Mouse (Mus musculus): Measurements from ENCODE around the gene Snta1.

Snta1 gene

DNA sequence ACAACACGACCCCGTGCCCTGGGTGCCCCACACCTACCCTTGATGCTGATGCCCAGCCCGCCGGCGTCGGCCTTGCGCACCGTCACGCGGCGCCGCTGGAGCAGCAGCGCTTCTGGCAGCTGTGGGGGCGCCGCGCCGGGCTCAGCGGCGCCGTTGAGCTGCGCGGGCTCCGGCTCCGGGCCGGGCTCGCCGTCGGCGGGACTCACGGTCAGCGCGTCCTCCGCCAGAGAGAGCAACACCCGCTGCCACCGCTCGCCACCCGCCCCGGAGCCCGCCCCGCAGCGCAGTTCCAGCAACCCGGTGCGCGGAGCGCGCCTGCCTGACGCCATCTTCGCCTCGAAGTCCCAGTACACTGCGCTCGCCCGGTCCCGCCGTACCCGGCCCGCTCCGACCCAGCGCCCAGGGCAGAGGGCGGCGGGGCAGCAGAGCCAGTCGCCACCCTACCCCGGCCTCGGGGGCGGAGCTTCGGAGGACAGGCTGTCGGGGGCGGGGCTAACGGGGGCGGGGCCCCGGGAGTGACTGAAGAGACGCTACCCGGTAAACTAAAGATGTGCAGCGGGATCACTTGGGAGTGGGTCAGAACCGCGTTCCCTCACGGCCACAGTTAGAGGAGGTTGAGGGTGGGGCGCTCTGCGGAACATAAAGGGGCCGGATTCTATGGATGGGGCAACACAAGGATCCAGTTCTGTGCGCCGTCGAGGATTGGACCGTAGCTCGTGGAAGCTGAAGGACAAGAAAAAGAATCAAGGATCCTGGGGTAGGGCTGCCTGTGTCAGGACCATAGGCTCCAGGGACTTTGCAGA lies at the start of gene Snta1:
Snta1 (minus strand) TSS at position 457 of the 803 bp plus-strand sequence.
- in situ Hi-C loops (cut with MboI; ENCODE audit: low sequenced_read_pairs), result no loop called here

DNA sequence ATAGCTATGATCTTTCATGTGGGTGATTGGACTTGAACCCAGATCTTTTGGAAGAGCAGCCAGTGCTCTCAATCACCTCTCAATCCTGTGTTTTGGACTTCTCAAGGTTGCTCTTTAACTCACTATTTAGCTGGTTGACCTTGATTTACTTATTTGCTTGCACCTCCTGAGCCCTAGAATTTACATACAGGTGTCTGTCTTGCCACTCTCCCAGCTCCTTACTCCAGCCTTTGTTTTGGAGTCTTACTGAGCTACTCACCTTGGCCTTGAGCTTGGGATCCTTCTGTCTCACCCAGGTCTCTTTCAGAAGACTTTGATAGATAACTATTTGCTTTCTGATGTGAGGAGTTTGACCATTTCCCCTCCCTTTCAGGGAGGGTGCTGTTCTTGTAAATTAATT lies 48.7 kb upstream of the Snta1 start:
- in situ Hi-C loops (cut with MboI; ENCODE audit: low sequenced_read_pairs), result no loop called here

DNA sequence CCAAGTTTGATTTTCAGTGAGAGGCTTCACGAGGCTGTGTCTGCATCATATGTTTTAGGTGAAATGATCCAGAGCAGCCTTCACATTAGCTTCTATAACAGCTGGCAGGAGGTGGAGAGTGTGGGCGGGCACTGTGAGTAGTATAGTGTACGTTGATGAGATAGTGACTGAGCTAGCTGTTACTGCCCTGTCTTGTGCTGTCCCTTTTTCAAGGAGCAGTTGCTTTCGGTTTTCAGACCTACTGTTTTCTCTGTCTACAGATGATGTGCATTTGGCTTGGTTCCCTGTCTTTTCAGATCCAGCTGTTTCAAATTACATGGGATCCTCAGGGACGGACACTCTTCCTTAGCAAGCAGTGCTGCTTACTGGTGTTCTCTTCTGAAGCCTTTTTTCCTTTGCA lies 47.9 kb upstream of the Snta1 start:
- in situ Hi-C loops (cut with MboI; ENCODE audit: low sequenced_read_pairs), result no loop called here

DNA sequence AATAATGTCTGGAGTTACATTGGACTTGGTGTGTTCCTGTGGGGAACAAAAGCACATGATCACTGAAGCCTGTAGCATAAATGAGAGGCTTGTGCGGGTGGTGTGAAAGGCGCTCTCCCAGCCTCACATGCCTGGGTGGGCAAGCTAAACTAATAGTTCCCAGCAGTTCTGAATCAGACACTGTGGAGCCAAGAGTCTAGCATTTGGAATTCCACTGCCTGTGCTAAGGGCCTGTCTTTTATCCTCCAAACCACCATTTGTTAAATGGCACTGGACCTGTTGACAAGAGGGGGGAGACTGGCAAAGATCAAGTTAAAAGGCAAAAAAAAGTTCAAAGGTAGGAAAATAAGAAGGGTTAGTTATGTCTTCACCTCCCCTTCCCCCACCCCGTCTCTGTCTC lies 46.7 kb upstream of the Snta1 start:
- in situ Hi-C loops (cut with MboI; ENCODE audit: low sequenced_read_pairs), result no loop called here

DNA sequence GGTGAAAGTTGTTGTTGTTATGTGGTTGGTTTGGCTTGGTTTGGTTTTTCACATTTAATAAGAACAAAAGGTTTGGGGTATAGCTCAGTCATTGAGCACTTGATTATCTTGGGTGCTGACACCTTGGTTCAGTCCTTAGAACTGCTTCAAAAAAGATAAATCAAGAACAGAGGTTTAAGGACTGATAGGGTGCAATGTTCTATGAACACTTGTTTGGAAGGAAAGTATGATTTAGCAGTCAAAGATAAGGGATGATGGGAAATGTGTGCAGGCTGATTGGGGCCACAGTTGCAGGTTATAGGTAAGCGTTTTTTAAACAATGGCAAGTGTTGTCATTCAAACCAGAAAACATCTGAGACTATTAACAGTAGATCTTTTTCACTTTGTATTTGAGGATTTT lies 46.2 kb upstream of the Snta1 start:
- in situ Hi-C loops (cut with MboI; ENCODE audit: low sequenced_read_pairs), result no loop called here

DNA sequence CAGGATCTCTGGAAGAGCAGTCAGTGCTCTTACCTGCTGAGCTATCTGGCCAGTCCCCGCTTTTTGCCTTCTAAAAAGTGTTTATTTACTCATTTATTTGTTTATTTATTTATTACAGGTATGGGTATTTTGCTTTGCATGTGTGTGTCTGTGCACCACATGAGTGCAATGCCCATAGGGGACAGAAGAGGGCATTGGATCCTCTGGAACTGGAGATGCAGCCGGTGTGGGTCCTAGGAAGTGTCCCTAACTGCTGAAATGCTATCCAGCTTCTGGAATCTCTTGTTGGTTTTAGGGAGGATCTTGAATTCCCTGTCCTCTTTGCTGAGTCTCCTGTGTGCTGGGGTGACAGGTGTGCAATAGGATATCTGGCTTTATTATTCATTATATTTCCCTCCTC lies 45.1 kb upstream of the Snta1 start:
- in situ Hi-C loops (cut with MboI; ENCODE audit: low sequenced_read_pairs), result no loop called here

DNA sequence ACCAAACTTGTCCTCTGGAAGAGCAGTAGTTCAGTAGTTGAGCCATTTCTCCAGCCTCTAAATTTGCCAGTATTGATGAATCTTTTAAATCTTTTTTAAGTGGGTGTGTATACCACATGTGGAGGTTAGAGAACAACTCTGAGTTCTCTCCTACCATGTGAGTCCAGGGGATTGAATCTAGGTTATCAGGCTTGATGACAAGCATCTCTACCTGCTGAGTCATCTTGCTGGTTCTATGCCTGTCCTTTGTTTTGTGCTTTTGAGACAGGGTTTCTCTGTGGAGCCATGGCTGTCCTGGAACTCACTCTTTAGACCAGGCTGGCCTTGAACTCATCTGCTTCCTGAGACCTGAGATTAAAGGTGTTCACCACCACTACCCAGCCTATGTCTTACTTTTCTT lies 40.7 kb upstream of the Snta1 start:
- in situ Hi-C loops (cut with MboI; ENCODE audit: low sequenced_read_pairs), result no loop called here

DNA sequence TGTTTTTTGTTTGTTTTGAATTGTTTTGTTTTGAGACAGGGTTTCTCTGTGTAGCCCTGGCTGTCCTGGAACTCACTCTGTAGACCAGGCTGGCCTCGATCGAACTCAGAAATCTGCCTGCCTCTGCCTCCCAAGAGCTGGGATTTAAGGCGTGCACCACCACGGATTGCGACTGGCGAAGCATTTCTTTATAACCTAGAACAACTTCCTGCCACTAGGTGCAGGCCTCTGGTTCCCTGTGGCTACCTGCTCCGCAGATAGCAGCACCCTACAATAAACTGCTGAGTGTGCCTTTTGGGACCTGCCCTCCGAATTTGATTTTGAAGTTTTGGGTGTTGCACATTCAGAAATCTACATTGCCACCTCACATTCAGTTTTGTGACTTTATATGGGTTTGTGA lies 39.9 kb upstream of the Snta1 start:
- in situ Hi-C loops (cut with MboI; ENCODE audit: low sequenced_read_pairs), result no loop called here

DNA sequence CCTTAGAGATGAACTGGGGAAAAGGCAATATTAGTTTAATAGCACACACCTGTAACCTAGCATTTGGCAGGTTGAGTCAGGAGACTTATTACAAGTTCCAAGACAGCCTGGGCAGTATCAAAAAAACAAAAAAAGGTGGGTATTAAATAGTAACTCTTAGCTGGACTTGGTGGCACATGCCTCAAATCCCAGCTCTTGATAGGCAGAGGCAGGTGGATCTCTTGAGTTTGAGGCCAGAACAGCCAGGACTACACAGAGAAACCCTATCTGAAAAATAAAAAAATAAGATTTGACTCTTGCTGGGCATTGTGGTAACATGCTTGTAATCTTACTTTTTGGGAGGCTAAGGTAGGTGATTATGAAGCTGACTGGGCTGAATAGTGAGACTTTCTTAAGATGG lies 32.6 kb upstream of the Snta1 start:
- in situ Hi-C loops (cut with MboI; ENCODE audit: low sequenced_read_pairs), result no loop called here

DNA sequence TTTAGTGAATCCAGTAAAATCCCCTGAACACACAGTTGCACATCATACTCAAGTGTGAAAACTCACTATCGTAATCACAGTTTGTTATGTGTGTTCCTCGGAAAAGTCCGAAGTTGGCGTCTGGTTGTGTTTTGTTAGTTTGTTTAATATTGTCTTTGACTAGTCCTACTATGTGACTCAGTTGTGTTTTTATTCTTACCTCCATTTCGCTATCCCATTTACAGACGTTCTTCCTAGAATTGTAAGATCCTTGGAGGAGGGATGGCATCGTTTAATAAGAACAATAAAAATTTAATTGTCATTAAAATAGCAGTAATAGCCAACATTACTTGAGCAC lies 29.3 kb upstream of the Snta1 start:
- in situ Hi-C loops (cut with MboI; ENCODE audit: low sequenced_read_pairs), result no loop called here

DNA sequence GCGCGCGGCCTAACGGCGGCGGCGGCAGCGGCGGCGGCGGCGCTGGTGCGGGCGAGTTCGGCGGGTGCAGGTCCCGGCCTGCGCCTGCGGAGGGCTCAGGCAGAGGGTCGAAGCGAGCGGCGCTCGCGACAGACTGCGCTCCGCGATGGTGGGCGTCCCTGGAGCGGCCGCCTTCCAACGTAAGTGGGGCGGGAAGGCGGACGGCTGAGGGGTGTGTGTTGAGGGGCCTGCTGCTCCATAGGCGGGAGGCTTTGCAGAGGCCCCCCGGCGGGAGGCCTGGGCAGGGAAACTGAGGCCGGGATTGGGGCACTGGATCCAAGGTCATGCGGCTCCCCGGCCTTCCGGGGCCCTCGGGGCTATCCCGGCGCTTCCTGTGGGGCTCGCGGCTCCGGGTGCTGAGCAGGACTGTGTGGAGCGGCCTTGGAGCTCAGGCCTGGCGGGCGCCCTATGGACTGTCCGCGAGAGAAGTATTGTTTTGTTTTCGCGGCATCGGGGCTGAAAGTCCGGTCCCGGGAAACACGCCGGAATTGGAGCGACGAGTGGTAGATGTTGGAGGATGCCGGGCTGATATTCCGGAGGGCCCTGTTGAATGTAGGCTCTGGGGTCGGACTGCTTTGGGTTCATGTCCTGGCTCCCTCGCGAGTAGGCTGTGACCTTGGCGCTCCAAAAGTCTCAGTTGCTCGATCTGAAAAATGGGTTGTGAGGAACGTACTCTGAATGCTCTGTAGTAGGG lies 28.7 kb upstream of the Snta1 start, which contains the start of gene Cbfa2t2:
Cbfa2t2 (plus strand) TSS at position 24 of the 733 bp plus-strand sequence.
- in situ Hi-C loops (cut with MboI; ENCODE audit: low sequenced_read_pairs), result no loop called here

DNA sequence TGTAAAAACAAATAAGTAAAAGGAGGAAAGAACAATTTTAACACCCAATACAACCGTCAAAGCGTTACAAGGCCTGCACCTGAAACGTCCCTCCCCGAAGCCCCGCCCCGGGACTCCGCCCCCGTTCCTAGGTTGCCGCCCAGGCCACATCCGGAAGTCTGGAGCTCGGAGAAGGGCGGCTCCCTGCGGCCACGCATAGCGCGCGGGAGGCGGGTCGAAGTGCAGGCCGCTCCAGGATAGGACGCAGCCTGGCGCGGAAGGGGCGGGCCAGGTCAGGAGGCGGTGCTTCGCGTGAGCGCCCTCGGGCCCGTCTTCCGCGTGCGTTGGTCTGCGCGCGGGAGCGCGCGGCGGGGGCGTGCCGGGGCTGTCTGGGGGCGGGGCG lies 28.2 kb upstream of the Snta1 start:
- in situ Hi-C loops (cut with MboI; ENCODE audit: low sequenced_read_pairs), result no loop called here

DNA sequence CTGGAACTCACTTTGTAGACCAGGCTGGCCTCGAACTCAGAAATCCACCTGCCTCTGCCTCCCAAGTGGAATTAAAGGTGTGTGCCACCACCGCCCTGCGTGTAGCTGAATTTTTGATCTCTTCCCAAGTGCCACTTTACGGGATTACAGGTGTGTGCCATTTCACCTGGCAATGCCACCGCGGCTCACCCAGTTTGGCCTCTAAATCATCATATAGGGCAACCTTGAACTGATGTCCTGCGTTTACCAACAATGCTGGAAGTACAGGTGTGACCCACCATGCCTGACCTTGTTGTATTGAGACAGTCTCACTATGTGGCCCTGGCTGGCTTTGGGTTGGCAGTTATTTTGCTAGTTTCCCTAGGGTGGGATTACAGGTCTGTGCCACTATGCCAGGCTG lies 26.8 kb upstream of the Snta1 start:
- in situ Hi-C loops (cut with MboI; ENCODE audit: low sequenced_read_pairs), result no loop called here

DNA sequence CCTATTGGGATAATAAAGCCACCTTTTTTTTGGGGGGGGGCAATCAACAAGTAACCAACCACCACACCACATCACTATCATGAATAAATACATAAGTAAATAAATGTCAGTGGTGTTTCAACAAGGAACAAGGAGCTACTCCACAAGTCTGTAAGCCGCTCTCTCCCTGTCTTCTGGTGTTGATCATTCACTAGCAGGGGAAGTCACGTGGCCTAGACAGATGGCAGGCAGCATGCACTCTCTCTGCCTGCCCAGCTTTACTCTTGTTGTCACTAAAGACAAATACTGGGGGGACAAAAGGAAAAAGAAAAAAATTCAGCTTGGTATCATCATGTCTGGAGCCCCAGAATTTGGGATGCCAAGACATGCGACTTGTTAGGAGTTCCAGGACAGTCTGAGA lies 25.5 kb upstream of the Snta1 start:
- in situ Hi-C loops (cut with MboI; ENCODE audit: low sequenced_read_pairs), result no loop called here

DNA sequence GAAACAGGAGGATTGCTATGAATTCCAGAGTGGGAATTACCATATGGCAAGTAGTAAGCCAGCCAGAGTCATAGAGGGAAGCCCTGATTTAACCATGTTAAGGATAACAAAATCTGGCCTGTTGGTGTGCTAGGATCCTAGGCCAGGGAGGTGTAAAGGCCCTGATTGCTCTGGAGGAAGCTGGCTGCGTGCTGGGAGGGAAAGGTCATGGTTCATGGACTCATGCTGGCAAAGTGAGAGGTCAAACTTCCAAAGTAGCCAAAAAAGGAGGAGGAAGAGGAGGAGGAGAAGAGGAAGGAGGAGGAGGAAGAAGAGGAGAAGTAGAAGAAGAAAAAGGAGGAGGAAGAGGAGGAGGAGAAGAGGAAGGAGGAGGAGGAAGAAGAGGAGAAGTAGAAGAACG lies 24.8 kb upstream of the Snta1 start:
- in situ Hi-C loops (cut with MboI; ENCODE audit: low sequenced_read_pairs), result no loop called here

DNA sequence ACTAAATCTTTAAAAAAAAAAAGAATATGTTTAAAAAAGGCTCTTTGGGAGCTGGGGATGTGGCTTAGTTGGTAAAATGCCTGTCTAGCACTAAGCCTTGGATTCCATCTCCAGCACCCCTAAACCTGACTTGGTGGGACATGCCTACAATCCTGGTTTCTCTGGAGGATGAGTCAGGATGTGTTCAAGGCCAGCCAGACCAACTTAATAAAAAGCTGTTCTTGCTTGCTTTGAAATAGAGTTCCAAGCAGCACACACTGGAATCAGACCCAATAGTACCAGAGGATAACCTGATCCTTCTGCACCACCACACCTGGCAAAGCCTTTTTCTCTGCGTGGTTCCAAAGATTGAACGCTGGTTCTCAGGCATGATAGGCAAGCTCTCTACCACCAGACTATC lies 22.7 kb upstream of the Snta1 start:
- in situ Hi-C loops (cut with MboI; ENCODE audit: low sequenced_read_pairs), result no loop called here

DNA sequence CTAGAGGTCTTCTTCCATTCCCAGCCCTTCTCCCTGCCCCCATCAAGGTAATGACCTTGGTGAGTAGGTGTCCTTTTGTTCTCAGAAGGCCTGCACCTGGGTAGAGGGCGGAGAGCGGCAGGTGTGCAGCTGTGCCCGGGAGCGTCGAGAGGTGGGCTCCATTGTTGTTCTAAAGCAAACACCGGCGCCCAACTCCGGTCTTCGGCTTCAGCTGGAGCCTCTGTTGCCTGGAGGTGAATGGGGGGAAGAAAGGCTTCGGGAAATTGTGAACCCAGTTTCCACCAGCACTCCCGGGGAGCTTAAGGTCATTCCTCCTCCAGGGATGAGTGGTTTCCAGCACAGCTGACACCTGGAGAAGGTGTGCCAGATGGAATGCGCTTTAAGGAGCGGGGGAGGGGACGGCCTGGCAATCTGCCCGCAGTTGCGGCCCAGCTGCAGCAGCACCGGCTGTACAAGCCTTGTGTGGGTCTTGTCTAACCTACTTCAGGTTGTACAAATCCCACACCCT lies 20.0 kb upstream of the Snta1 start:
- in situ Hi-C loops (cut with MboI; ENCODE audit: low sequenced_read_pairs), result no loop called here

DNA sequence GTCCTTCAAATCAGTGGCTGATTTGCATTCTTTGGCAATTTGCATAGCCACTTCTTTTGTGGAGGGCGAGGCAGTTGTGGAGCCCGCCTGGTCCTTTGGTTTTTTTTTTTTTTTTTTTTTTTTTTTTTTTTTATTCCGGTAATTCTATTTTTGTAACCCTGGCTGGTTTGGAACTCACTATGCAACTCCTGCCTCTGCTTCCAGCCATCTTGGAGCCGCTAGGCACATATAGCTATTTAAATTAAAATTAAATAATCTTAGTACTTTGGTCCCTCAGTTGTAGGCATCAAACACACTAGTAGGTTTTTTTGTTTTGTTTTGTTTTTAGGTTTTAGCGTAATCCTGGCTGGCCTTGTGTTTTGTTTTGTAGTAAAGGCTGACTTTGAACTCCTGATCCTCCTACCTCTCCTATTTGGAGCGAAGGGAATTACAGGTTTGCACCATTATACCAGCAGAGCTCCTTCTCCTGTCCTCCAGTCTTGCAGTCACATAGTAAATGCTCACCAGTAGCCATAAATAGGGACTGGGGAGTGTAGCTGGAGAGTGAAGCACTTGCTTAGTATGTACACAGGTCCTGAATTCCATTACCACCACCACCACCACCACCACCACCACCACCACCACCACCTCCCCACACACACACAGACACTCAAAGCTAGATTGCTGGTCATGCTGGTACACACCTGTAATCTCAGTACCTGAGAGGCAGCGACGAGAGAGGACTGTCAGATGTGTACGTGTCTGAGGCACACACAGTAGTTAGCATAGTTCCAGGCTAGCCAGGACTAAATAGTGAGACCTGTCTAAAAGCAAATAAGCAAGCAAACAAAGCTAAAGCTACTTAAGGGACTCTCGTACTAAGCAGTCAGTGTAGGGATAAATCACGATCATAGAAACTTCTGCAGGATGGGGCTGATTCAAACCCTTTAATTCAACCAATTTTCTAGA lies 19.3 kb upstream of the Snta1 start:
- in situ Hi-C loops (cut with MboI; ENCODE audit: low sequenced_read_pairs), result no loop called here

DNA sequence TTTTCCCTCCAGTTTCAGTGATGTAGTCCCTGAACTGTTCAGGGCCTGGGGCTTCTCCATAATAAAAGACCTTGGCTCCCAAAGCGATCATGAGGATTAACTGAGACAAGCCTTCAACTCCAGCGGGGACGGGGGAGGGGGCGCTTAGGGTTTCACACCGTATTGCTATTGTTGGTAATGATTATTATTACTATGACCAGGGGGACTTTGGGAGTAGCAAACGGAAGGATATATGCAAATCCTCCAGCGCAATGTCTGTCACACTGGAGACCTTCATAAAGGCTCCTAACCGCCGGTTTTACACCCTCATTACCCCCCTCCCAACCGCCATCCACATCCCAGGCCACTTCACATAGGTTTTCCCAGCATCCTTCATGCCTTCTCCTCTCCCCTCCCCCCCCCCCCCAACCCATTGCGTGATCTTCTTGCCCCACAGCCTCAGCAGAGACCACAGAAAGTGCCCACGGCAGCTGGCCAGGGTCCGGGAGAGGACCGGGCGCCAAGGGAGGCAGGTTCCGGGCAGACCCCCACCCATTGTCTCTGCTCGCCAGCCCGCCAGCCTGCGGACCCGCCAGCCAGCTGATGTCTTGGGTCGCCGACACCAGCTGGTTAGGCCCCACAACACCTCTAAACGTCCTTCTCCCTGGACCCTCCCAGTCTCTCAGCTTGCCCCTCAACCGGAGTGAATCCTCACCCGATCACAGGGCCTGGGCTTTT lies 18.4 kb upstream of the Snta1 start:
- in situ Hi-C loops (cut with MboI; ENCODE audit: low sequenced_read_pairs), result no loop called here

DNA sequence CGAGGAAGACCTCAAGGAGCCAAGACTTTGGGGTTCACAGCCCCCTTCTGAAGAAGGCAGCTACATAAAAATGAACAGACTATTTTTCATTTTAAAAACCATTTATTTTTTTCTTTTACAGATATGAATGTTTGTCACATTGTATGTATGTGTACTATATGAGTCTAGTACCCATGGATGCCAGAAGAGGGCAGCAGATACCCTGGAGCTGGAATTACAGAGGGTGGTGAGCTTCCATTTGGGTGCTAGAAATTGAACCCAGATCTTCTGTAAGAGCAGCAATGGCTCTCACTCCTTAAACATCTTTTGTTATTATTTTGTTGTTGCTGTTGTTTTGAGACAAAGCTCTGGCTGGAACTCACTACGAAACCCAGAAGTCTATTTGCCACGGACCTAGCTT lies 17.6 kb upstream of the Snta1 start:
- in situ Hi-C loops (cut with MboI; ENCODE audit: low sequenced_read_pairs), result no loop called here

DNA sequence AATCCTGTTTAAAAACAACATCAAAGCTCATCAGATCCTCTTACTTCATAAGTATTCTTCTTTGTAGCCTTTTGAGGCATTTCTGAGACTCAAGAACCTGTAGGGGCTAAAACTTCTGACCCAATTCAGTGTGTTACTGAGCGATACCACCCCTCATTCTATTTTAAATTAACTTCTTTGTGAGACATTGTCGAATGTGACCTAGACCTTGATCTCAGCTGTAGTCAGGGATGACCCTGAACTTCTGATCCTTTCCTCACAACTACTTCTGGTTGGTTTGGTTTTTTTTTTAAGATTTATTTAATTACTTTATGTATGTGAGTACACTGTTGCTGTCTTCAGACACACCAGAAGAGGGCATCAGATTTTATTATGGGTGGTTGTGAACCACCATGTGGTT lies 15.6 kb upstream of the Snta1 start:
- in situ Hi-C loops (cut with MboI; ENCODE audit: low sequenced_read_pairs), result no loop called here

Measured in CH12F3 (cell line).